Mouse (Mus musculus) neural tube, embryonic 15.5 days (tissue): Measurements from ENCODE around the gene Gimap3. TPM values are rescaled to one million over a fixed set of nuclear protein-coding genes. Genes with fewer than 3 reads are reported as not detected.

Experiments used
- ATAC-seq: fragments of 200-750 bp; cut with Nextera tagmentation; 2 replicates; pipeline ENCODE4 v1.8.0; 2017; ENCODE audit warnings: mild to moderate bottlenecking, moderate TSS enrichment, moderate library complexity; ENCODE audit not compliant: low FRiP score
- H3K27ac ChIP-seq: fragments of 300-500 bp; sonication (generic); replicated peaks from 2 replicates; pipeline ENCODE4 v1.5.1; 2015; ENCODE audit warnings: mild to moderate bottlenecking, inconsistent platforms
- H3K27me3 ChIP-seq: fragments of 300-500 bp; sonication (generic); replicated peaks from 2 replicates; pipeline ENCODE4 v1.6.1; 2015; ENCODE audit warnings: inconsistent platforms
- H3K36me3 ChIP-seq: fragments of 300-500 bp; sonication (generic); 2 replicates; pipeline ENCODE4 v1.6.1; 2015; ENCODE audit warnings: inconsistent platforms
- H3K4me1 ChIP-seq: fragments of 300-500 bp; sonication (generic); 2 replicates; pipeline ENCODE4 v1.6.1; 2015; ENCODE audit warnings: inconsistent platforms
- H3K4me2 ChIP-seq: fragments of 300-500 bp; sonication (generic); 2 replicates; pipeline ENCODE4 v1.6.1; 2015; ENCODE audit warnings: inconsistent platforms, mild to moderate bottlenecking, moderate library complexity
- H3K4me3 ChIP-seq: fragments of 300-500 bp; sonication (generic); replicated peaks from 2 replicates; pipeline ENCODE4 v1.5.1; 2015; ENCODE audit warnings: mild to moderate bottlenecking, inconsistent platforms
- H3K9ac ChIP-seq: fragments of 300-500 bp; sonication (generic); replicated peaks from 2 replicates; pipeline ENCODE4 v1.6.1; 2015; ENCODE audit warnings: mild to moderate bottlenecking, inconsistent platforms
- H3K9me3 ChIP-seq: fragments of 300-500 bp; sonication (generic); replicated peaks from 2 replicates; pipeline ENCODE4 v1.6.1; 2016; ENCODE audit warnings: inconsistent platforms
- WGBS: fragments of 180-500 bp; shearing (Covaris S2); methylation state at CpG from one replicate; pipeline ENCODE4 v1.1.7; 2015; ENCODE audit warnings: mixed read lengths; 5-methylcytosine and 5-hydroxymethylcytosine counted together
- polyA plus RNA-seq: library from polyadenylated mRNA; unstranded; fragments of >200 nt; fragmentation: Nextera tagmentation; extraction: Ambion mirVana; gene quantifications from 2 replicates; pipeline ENCODE4 v1.2.1, GENCODE M21; 2015

Gene Gimap3
- polyA plus RNA-seq, 1 experiment from 2014 or later = not detected

- Histone ChIP-seq H3K9me3 (no peaks in the 10 kb centered on the region), H3K27me3 (no peaks in the 10 kb centered on the region), H3K4me3 (no peak overlapping the region), H3K4me2 (peak overlapping the region; percentile 17; the same call in 1 of the 2 replicates), H3K4me1 (peaks cover 5% of the 10 kb centered on the region; the same call in 1 of the 2 replicates), H3K27ac (no peak overlapping the region), H3K9ac (no peak overlapping the region), H3K36me3 (no peaks in the 10 kb centered on the region)
- ATAC-seq = peak; percentile 79; the same call in 1 of the 2 replicates
- 16% methylated on average over 8 of the region's 8 CpGs for WGBS
Observed at GRCm38 (mm10) chr6:48772030-48772429, 1.4 kb upstream of the Gimap3 start.

DNA sequence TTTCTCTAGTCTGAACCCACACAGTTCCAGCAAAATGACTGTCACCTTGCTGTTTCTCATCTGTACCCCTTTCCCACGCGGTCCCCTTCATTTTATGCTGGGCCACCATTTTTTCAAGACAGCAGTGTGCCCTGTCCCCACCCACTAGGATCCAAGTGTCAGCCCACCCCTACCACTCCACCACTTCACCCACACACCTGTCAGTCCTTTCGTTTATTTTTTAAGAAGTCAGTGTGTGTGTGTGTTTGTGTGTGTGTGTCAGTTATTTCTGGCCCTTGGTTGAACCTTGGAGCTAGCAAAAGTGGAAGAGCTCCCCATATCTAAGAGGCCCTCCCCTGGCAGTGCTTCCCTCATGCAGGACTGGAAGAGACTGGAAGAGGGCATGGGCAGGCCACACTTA is 1.7 kb downstream of the Gimap3 start:
- H3K9ac ChIP-seq = no peak overlapping the region
- no peaks in the 10 kb centered on the region for H3K27me3 ChIP-seq
- H3K9me3 ChIP-seq = no peaks in the 10 kb centered on the region
- WGBS = 93% methylated on average over 3 of the region's 3 CpGs
- no peak overlapping the region for H3K4me2 ChIP-seq
- ATAC-seq = no peak
- peaks cover 5% of the 10 kb centered on the region; the same call in 1 of the 2 replicates for H3K4me1 ChIP-seq
- H3K36me3 ChIP-seq = no peaks in the 10 kb centered on the region
- H3K4me3 ChIP-seq = no peak overlapping the region
- no peak overlapping the region for H3K27ac ChIP-seq

GRCm38 (mm10) chr6:48768178-48768869 is 2.3 kb downstream of the Gimap3 start:
- H3K27ac ChIP-seq = no peak overlapping the region
- H3K4me3 ChIP-seq = no peak overlapping the region
- H3K4me1 ChIP-seq = peaks cover 5% of the 10 kb centered on the region; the same call in 1 of the 2 replicates
- no peaks in the 10 kb centered on the region for H3K27me3 ChIP-seq
- no peak overlapping the region for H3K9ac ChIP-seq
- WGBS = 79% methylated on average over 9 of the region's 9 CpGs
- no peaks in the 10 kb centered on the region for H3K9me3 ChIP-seq
- H3K4me2 ChIP-seq = no peak overlapping the region
- no peaks in the 10 kb centered on the region for H3K36me3 ChIP-seq
- ATAC-seq = no peak

GRCm38 (mm10) chr6:48764496-48764895 is 6.2 kb downstream of the Gimap3 start:
- WGBS = 88% methylated on average over 10 of the region's 10 CpGs
- no peak for ATAC-seq
- H3K27me3 ChIP-seq = no peaks in the 10 kb centered on the region

DNA sequence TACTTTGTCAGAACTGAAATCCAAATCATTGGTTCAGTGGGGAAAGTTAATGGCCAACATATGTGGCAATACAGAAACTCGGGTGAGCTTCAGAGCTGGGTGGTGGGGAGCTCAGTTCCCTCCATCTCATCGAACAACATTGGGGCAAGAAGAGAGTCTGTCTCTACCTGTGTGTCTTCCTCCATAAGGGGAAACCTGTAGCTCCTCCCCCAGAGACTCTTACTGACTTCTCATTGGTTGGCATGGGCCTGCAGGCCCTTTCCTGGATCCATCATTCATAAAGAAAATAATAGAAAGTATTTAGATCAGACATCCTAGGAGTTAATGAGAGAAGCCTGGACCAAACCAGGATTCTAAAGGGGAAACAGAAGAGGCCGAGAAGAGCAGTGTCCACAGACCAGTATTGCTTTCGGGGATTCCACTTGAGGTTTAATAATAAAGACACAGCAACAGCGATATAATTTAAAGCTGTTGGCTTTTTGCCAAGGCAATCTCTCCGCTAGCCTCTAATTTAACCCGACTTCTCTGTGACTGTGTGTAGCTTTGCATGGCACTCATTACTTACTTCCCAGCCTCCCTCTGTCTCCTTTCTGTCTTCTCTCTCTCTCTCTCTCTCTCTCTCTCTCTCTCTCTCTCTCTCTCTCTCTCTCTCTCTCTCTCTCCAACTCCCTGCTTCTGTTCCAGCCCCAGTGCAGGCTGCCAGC is 6.9 kb downstream of the Gimap3 start:
- no peak; the same call in 1 of the 2 replicates for ATAC-seq
- H3K27me3 ChIP-seq = no peaks in the 10 kb centered on the region
- H3K4me1 ChIP-seq = no peaks in the 10 kb centered on the region
- 55% methylated on average over 7 of the region's 7 CpGs for WGBS
- H3K27ac ChIP-seq = no peak overlapping the region
- H3K9ac ChIP-seq = no peak overlapping the region
- H3K36me3 ChIP-seq = no peaks in the 10 kb centered on the region
- H3K4me3 ChIP-seq = no peak overlapping the region
- H3K9me3 ChIP-seq = no peaks in the 10 kb centered on the region
- no peak overlapping the region for H3K4me2 ChIP-seq

More at GRCm38 (mm10) chr6:48764496-48764895, 6.2 kb downstream of the Gimap3 start:
- H3K27ac ChIP-seq = no peak overlapping the region
- no peak overlapping the region for H3K4me3 ChIP-seq
- no peaks in the 10 kb centered on the region for H3K36me3 ChIP-seq
- H3K9ac ChIP-seq = no peak overlapping the region
- H3K9me3 ChIP-seq = no peaks in the 10 kb centered on the region
- H3K4me2 ChIP-seq = no peak overlapping the region
- H3K4me1 ChIP-seq = no peaks in the 10 kb centered on the region

DNA sequence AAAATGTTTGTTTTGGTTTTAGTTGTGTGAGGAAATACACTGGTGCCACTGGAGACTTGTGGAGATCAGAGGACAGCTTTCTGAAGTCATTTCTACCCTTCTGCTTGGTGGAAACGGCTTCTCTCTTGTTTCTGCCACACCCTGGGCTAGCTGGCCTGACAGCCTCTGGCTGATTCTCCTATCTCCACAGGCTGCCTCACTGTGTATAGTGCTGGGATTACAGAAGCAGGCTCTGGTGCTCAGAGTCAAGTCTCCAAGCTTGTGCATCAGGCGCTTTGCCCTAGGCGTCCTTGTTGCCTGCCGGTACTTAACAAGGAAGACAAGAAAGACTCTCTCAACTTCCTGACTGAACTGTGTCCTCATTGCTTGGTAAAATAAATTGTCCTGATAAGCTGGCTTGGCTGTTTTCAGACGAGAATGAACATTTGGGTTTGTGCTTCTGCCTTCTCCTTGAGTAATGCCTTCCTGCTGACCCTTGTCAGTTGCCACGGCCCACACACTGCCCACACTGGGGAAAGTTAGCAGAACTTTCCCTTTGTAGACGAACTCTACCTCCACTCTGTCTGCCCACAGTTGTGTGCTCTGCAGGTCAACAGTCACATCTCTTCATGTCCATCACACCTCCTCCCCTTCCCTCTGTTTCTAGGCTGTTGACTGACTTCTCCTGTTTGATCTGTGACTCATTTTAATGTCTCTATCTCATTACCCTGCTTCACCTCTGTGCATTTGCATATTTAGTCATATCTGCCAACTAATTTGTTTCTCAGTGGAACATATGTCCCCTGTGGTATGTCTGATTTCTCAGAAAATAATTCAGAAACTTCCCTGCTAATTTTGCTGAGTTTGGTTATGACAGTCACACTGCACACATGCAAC is 23.3 kb downstream of the Gimap3 start:
- H3K4me1 ChIP-seq = peaks cover 9% of the 10 kb centered on the region
- H3K27me3 ChIP-seq = peaks cover 9% of the 10 kb centered on the region; the same call in 1 of the 2 replicates
- H3K4me3 ChIP-seq = no peak overlapping the region
- ATAC-seq = no peak
- 78% methylated on average over 7 of the region's 7 CpGs for WGBS
- no peak overlapping the region for H3K4me2 ChIP-seq
- H3K9me3 ChIP-seq = no peaks in the 10 kb centered on the region
- no peaks in the 10 kb centered on the region for H3K36me3 ChIP-seq
- no peak overlapping the region for H3K27ac ChIP-seq
- H3K9ac ChIP-seq = no peak overlapping the region

DNA sequence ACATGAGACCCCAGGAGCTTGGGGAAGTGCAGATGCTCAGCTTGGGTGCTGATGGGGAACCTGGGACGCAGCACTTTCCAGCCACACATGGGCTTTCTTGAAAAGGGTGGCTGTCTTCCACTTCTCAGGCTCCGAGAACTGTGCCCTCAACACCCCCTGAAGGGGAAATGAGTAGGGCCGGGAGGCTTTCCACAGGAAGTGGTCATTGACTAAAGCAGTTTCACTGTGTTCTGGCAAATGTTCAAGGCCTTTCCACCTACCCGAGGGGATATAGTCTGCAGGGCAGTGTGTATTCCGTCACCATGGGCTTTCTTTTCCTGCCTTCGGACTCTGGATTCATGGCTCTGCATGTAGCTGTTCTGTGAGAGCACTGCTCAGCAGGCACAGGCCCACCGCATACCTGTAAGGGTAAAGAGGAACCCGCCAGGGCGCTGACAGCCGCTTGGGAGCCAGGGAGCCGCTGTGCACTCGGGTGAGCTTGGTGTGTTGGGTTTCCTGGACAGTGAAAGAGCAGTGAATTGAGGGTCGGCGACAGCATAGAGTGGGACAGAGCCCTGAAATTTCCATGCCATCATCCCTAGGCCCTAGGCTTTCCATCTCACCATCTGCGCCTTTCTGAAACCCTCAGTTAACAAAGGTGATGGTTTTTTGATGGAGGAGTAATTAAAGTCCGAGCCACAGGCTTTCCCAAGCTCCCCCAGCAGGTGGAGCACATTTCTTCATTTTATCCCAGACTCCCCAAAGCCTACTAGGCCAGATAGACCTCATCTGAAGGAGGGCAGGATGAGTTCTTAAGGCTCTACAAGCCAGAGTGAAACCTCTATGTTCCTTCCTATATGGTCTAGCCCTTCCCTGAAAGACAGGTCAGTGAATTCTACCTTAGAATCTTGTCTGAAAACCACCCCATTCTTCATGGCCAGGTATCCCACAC is 24.4 kb downstream of the Gimap3 start, which contains the start of gene Gimap5:
Gimap5 (plus strand) TSS at position 239 of the 931 bp plus-strand sequence.
- no peak for ATAC-seq
- 0 out of 2 replicates have a peak within 1 kb of the TSS, but pooled peaks have one; percentile 33 for H3K27ac ChIP-seq
- no peaks in the 10 kb centered on the region for H3K9me3 ChIP-seq
- no peak within 1 kb of the TSS; the same call in 1 of the 2 replicates for H3K4me3 ChIP-seq
- no peak within 1 kb of the TSS; the same call in 1 of the 2 replicates for H3K9ac ChIP-seq
- H3K27me3 ChIP-seq = peaks cover 20% of the 10 kb centered on the region; the same call in 1 of the 2 replicates
- H3K4me1 ChIP-seq = peaks cover 15% of the 10 kb centered on the region
- H3K36me3 ChIP-seq = no peaks in the 10 kb centered on the region
- WGBS = 55% methylated on average over 16 of the region's 16 CpGs
- no peak within 1 kb of the TSS for H3K4me2 ChIP-seq

- 70% methylated on average over 2 of the region's 2 CpGs for WGBS
- Histone ChIP-seq H3K9me3 (no peaks in the 10 kb centered on the region), H3K9ac (no peak overlapping the region), H3K4me2 (no peak overlapping the region), H3K4me3 (no peak overlapping the region), H3K36me3 (no peaks in the 10 kb centered on the region), H3K27ac (no peak overlapping the region), H3K4me1 (peaks cover 15% of the 10 kb centered on the region), H3K27me3 (peaks cover 24% of the 10 kb centered on the region; the same call in 1 of the 2 replicates)
- ATAC-seq = no peak
Observed at GRCm38 (mm10) chr6:48745490-48745889, 25.2 kb downstream of the Gimap3 start.

GRCm38 (mm10) chr6:48742422-48743351 is 28.0 kb downstream of the Gimap3 start:
- peak; percentile 84 for ATAC-seq
- Histone ChIP-seq H3K36me3 (no peaks in the 10 kb centered on the region), H3K4me1 (peaks cover 15% of the 10 kb centered on the region), H3K9ac (peak overlapping the region; percentile 60), H3K9me3 (no peaks in the 10 kb centered on the region), H3K27ac (peak overlapping the region; percentile 51), H3K4me3 (peak overlapping the region; percentile 55), H3K4me2 (peak overlapping the region; percentile 91), H3K27me3 (peaks cover 24% of the 10 kb centered on the region; the same call in 1 of the 2 replicates)
- 4% methylated on average over 52 of the region's 52 CpGs for WGBS
